Mouse (Mus musculus) cortical plate, adult 2 months (tissue): ENCODE data around the gene Stt3b.

Source experiments
- CTCF ChIP-seq: fragments of 200-500 bp; IDR thresholded peaks from 2 replicates; pipeline ENCODE4 v1.5.1; 2011; ENCODE audit warnings: mild to moderate bottlenecking, control low read depth, low read length; ENCODE audit not compliant: insufficient read depth; ENCODE audit errors: extremely low read depth
- POLR2A ChIP-seq: fragments of 200-500 bp; IDR thresholded peaks from 2 replicates; pipeline ENCODE4 v1.6.1; 2011; ENCODE audit warnings: mild to moderate bottlenecking, low read length, control low read depth; ENCODE audit not compliant: insufficient read depth; ENCODE audit errors: extremely low read depth

DNA sequence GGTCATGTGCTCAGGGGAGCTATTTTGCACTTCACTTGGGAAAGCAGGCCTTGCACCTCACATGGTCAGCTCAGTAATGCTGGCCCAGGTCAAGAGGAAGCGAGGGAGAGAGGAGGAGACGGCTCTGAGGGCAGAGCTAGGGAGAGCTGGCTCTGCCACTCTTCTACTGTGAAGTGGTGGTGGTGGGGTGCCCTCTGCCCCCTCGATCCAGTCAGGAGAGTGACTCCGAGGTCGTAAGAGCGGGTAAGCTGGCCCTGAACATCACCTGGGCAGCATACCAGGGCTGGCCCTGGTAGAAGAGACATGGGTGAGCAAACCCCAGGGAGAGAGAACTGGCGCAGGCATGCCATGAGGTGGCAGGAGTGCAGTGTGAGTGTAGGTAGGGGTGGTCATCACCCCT lies 8.6 kb downstream of the Stt3b start:
- TF ChIP-seq CTCF (no peak), POLR2A (no peak)
